Mouse (Mus musculus): ENCODE results near the gene Slc39a1.
"Not testable (repeated sequence)": the region's sequence is repeated elsewhere in the genome, so short reads cannot be mapped to it uniquely, and the experiment has no call there.

Gene Slc39a1

GRCm38 (mm10) chr3:90265932-90266741 lies 18.2 kb downstream of the Slc39a1 start:
- no peak for DNase-seq (ENCODE audit: low spot score in 2 of 2)

- no peak for DNase-seq (ENCODE audit: low spot score in 2 of 2)
These were observed 19.2 kb downstream of the Slc39a1 start for GRCm38 (mm10) chr3:90266901-90267775.

DNA sequence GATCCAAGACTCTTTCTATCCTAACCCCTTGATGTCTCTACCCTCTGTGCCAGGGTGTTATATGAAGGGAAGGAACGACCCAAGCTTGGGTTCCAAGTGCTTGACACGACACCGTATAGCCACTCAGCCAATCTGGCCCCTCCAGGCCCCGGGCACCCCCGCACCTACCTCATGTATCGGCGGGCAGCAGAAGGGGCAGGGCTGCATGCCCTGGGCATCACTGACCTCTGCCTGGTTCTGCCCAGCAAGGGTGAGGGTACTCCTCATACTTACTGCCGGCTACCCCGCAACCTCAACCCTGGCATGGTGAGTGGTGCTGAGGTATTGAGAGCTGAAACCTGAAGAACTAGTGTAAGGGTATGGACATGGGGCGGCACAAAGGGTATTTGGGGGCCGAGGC lies 20.2 kb downstream of the Slc39a1 start:
- no peak for DNase-seq (ENCODE audit: low spot score in 2 of 2)

DNA sequence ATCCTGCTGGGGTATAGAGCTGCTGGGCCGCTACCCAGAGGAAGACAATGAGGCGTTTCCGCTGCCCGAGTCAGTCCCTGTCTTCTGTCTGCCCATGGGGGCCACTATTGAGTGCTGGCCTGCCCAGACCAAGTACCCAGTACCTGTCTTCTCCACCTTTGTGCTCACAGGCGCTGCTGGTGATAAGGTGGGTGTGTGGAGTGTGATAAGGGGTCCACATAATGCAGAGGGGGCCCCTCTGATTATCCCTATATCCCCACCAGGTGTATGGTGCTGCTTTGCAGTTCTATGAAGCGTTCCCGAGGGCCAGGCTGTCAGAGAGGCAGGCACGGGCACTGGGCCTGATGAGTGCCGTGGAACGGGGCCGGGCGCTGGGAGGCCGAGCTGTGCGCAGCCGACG lies 21.0 kb downstream of the Slc39a1 start:
- no peak for DNase-seq (ENCODE audit: low spot score in 2 of 2)

DNA sequence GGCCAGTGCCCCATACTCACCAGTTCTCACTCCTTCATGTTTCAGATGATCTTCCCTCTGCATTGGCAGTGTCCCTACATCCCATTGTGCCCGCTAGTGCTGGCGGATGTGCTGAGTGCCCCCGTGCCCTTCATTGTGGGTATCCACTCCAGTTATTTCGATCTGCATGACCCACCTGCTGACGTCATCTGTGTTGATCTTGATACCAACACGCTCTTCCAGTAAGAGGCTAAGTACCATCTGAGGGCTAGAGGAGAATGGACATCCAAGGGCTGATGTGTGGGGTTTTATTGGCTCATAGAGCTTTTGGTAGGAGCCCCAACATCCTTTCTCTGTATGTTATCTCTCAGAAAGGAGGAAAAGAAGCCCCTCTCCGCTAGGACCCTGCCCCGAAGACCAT lies 22.8 kb downstream of the Slc39a1 start:
- DNase-seq (ENCODE audit: low spot score in 2 of 2): no peak

GRCm38 (mm10) chr3:90272170-90272569 lies 24.2 kb downstream of the Slc39a1 start:
- no peak for DNase-seq (ENCODE audit: low spot score in 2 of 2)

- DNase-seq (ENCODE audit: low spot score in 2 of 2): no peak
These were observed 25.9 kb downstream of the Slc39a1 start for GRCm38 (mm10) chr3:90273855-90274254.

GRCm38 (mm10) chr3:90275286-90275685 lies 27.3 kb downstream of the Slc39a1 start:
- DNase-seq (ENCODE audit: low spot score in 2 of 2): no peak

GRCm38 (mm10) chr3:90276858-90277257 lies 28.9 kb downstream of the Slc39a1 start:
- no peak for DNase-seq (ENCODE audit: low spot score in 2 of 2)

DNA sequence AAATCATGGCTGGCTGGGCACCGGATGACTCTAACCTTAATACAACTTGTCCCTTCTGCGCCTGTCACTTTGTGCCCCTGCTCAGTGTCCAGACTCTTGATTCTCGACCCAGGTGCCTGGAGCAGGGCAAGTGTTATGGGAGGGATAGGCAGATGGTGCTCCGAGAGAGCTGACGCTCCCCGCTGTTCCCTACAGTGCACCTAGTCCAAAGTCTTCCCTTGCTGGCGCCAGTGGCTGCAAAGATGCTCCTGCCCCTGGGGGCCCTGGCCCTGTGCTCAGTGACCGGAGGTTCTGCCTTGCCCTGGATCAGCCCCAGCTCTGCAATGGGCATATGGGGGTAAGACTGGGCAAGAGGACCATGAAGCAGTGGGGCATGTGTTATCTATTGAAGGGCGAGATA lies 29.8 kb downstream of the Slc39a1 start:
- no peak for DNase-seq (ENCODE audit: low spot score in 2 of 2)

GRCm38 (mm10) chr3:90278211-90278610 lies 30.2 kb downstream of the Slc39a1 start:
- no peak for DNase-seq (ENCODE audit: low spot score in 2 of 2)

- DNase-seq (ENCODE audit: low spot score in 2 of 2): no peak
These were observed 31.2 kb downstream of the Slc39a1 start for GRCm38 (mm10) chr3:90279216-90279615.

GRCm38 (mm10) chr3:90279743-90280142 lies 31.8 kb downstream of the Slc39a1 start:
- no peak for DNase-seq (ENCODE audit: low spot score in 2 of 2)

- DNase-seq (ENCODE audit: low spot score in 2 of 2): no peak
These were observed 32.7 kb downstream of the Slc39a1 start for GRCm38 (mm10) chr3:90280708-90281107.

- no peak for DNase-seq (ENCODE audit: low spot score in 2 of 2)
These were observed 36.2 kb downstream of the Slc39a1 start for GRCm38 (mm10) chr3:90284150-90284549.

- not testable (repeated sequence) for DNase-seq (ENCODE audit: low spot score in 2 of 2)
These were observed 41.4 kb downstream of the Slc39a1 start for GRCm38 (mm10) chr3:90289403-90289802.

DNA sequence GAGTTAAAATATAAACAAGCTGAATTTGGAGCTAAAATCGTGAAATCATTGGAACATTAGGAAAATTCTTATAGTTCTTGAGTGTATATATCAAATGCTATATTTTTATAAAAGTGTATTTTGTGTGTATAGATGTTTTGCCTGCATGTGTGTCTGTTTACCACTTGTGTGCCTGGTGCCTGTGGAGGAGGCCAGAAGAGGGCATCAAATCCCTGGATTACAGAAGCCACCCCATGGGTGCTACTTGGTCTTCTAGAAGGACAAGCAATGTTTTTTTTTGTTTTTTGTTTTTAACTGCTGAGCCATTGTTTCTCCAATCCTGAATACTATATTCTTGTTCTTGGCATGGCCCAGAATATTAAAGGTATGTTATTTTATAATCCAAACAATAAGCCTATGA lies 42.6 kb downstream of the Slc39a1 start:
- DNase-seq (ENCODE audit: low spot score in 2 of 2): no peak

DNA sequence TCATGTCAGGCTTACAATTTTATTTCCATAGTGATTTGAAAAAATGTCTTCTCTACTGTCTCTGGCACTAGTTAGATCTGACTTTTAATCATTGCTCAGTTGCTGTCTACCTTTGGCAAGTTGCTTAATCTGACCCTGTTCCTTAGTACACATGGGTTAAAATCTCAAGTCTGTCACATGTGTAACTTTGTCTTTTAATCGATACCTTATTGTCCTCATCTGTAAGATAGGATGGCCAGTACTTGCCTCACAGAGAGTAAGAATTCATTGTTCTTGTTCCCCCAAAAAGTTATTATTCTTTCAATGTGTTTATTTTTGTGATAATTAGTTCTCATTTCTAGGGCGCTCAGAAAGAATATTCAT lies 44.0 kb downstream of the Slc39a1 start:
- DNase-seq (ENCODE audit: low spot score in 2 of 2): no peak

- peak; percentile 99 to 100 for DNase-seq (ENCODE audit: low spot score in 2 of 2)
These were observed 44.6 kb downstream of the Slc39a1 start, which contains the start of gene Gatad2b for GRCm38 (mm10) chr3:90292345-90293275. TSS of gene Gatad2b (plus strand) at chr3:90293178.

- DNase-seq (ENCODE audit: low spot score in 2 of 2): peak; percentile 36 to 44
These were observed 45.5 kb downstream of the Slc39a1 start for GRCm38 (mm10) chr3:90293352-90294063.

- DNase-seq (ENCODE audit: low spot score in 2 of 2): no peak
These were observed 46.1 kb downstream of the Slc39a1 start for GRCm38 (mm10) chr3:90294064-90294440.

Measured in right cerebral cortex, adult 2 months (tissue).